Mouse (Mus musculus) leukemia stem cell, adult 10-12 weeks (primary cell): Measurements from ENCODE around the gene Rad9b. TPM values are rescaled to one million over a fixed set of nuclear protein-coding genes. Genes with fewer than 3 reads are reported as not detected.

Source experiments
- polyA plus RNA-seq: library from polyadenylated mRNA; stranded (reverse); fragments of >175 nt; gene quantifications from 2 replicates; pipeline ENCODE4 v1.2.3, GENCODE M21; 2012; ENCODE audit warnings: low replicate concordance

The Rad9b gene
- polyA plus RNA-seq: 0.88 and 1.6 TPM in 2 replicates

GRCm38 (mm10) chr5:122353807-122354491 is at the start of gene Rad9b, which contains the start of gene Vps29:
Gene Rad9b, minus strand, starts transcription at chr5:122354233.
Gene Vps29, plus strand, starts transcription at chr5:122354369.

GRCm38 (mm10) chr5:122391786-122392180 is 37.8 kb upstream of the Rad9b start, which contains the start of gene Arpc3:
Gene Arpc3, plus strand, starts transcription at chr5:122391878.

GRCm38 (mm10) chr5:122372192-122372769 is 18.2 kb upstream of the Rad9b start, which contains the start of gene Fam216a:
Gene Fam216a, minus strand, starts transcription at chr5:122372364.

GRCm38 (mm10) chr5:122371591-122372191 is 17.7 kb upstream of the Rad9b start, which contains the start of gene Gpn3:
Gene Gpn3, plus strand, starts transcription at chr5:122371876.

GRCm38 (mm10) chr5:122284183-122285028 is 69.6 kb downstream of the Rad9b start, which contains the start of gene Pptc7:
Gene Pptc7, plus strand, starts transcription at chr5:122284365.

Other genes with a start within 250 kb of the Rad9b start
- 0.03 TPM in 1 of 2 replicates, not detected in the other for gene Ccdc63, start 213.4 kb downstream of the Rad9b start, polyA plus RNA-seq
- 112 and 162 TPM in 2 replicates for gene Ppp1cc, start 196.0 kb downstream of the Rad9b start, polyA plus RNA-seq
- 30.4 and 37.6 TPM in 2 replicates for gene Hvcn1, start 147.4 kb downstream of the Rad9b start, polyA plus RNA-seq
- 6.6 and 11.7 TPM in 2 replicates for gene Tctn1, start 89.8 kb downstream of the Rad9b start, polyA plus RNA-seq
- gene Pptc7, start 69.9 kb downstream of the Rad9b start, polyA plus RNA-seq: 8.2 and 25.1 TPM in 2 replicates
- 6.0 and 10.4 TPM in 2 replicates for gene Vps29, start 136 bp upstream of the Rad9b start, polyA plus RNA-seq
- gene Gpn3, start 17.6 kb upstream of the Rad9b start, polyA plus RNA-seq: 21.2 and 28.3 TPM in 2 replicates
- gene Fam216a, start 18.1 kb upstream of the Rad9b start, polyA plus RNA-seq: 31.5 and 44.2 TPM in 2 replicates
- gene Arpc3, start 37.6 kb upstream of the Rad9b start, polyA plus RNA-seq: 17.9 and 41.8 TPM in 2 replicates
- 7.0 and 12.9 TPM in 2 replicates for gene Anapc7, start 67.5 kb upstream of the Rad9b start, polyA plus RNA-seq
- 53.8 and 78.0 TPM in 2 replicates for gene Atp2a2, start 148.0 kb upstream of the Rad9b start, polyA plus RNA-seq